Mouse (Mus musculus) hindbrain, embryonic 11.5 days (tissue): Measurements from ENCODE around the gene Ankrd44. TPM values are rescaled to one million over a fixed set of nuclear protein-coding genes. Genes with fewer than 3 reads are reported as not detected.

Source experiments
- ATAC-seq: fragments of 200-750 bp; cut with Nextera tagmentation; 2 replicates; pipeline ENCODE4 v1.8.0; 2017; ENCODE audit warnings: mild to moderate bottlenecking, moderate TSS enrichment, moderate library complexity; ENCODE audit not compliant: low FRiP score
- DNase-seq: peaks from one replicate; pipeline ENCODE4 v3.0.0-alpha.2; 2015; ENCODE audit warnings: low spot score
- H3K27ac ChIP-seq: fragments of 300-500 bp; sonication (generic); 2 replicates; pipeline ENCODE4 v1.5.1; 2014; ENCODE audit warnings: mild to moderate bottlenecking, low read depth, low read length
- H3K27me3 ChIP-seq: fragments of 300-500 bp; sonication (generic); 2 replicates; pipeline ENCODE4 v1.6.1; 2014; ENCODE audit warnings: mild to moderate bottlenecking, low read length, moderate library complexity, mixed read lengths; ENCODE audit not compliant: control insufficient read depth, insufficient read depth
- H3K36me3 ChIP-seq: fragments of 300-500 bp; sonication (generic); 2 replicates; pipeline ENCODE4 v1.6.1; 2014; ENCODE audit warnings: mild to moderate bottlenecking, low read length, moderate library complexity, mixed read lengths; ENCODE audit not compliant: control insufficient read depth, insufficient read depth
- H3K4me1 ChIP-seq: fragments of 300-500 bp; sonication (generic); replicated peaks from 2 replicates; pipeline ENCODE4 v1.6.1; 2014; ENCODE audit warnings: low read length, mixed read lengths; ENCODE audit not compliant: control insufficient read depth, insufficient read depth
- H3K4me2 ChIP-seq: fragments of 300-500 bp; sonication (generic); replicated peaks from 2 replicates; pipeline ENCODE4 v1.6.1; 2014; ENCODE audit warnings: mild to moderate bottlenecking, low read depth, low read length
- H3K4me3 ChIP-seq: fragments of 300-500 bp; sonication (generic); 2 replicates; pipeline ENCODE4 v1.5.1; 2014; ENCODE audit warnings: low read depth, low read length
- H3K9ac ChIP-seq: fragments of 300-500 bp; sonication (generic); 2 replicates; pipeline ENCODE4 v1.6.1; 2014; ENCODE audit warnings: low read depth, low read length
- H3K9me3 ChIP-seq: fragments of 300-500 bp; sonication (generic); 2 replicates; pipeline ENCODE4 v1.6.1; 2016; ENCODE audit warnings: low read length; ENCODE audit not compliant: control insufficient read depth
- WGBS: fragments of 180-500 bp; shearing (Covaris S2); extraction: QIAGEN DNeasy Blood & Tissue Kit; methylation state at CpG from one replicate; pipeline ENCODE4 v1.1.7; 2014; 5-methylcytosine and 5-hydroxymethylcytosine counted together
- polyA plus RNA-seq: library from polyadenylated mRNA; unstranded; fragments of >200 nt; fragmentation: Nextera tagmentation; extraction: Ambion mirVana; gene quantifications from 2 replicates; pipeline ENCODE4 v1.2.1, GENCODE M21; 2014

The Ankrd44 gene
- polyA plus RNA-seq, 1 experiment from 2014 or later, result 19.4 TPM

- DNase-seq (no peak), ATAC-seq (no peak)
- H3K9ac ChIP-seq, result no peak overlapping the region
- H3K4me1 ChIP-seq, result no peaks in the 10 kb centered on the region
- no peaks in the 10 kb centered on the region for H3K27me3 ChIP-seq
- H3K4me3 ChIP-seq, result no peak overlapping the region
- 92% methylated on average over 2 of the region's 2 CpGs for WGBS
- no peaks in the 10 kb centered on the region for H3K36me3 ChIP-seq
- H3K4me2 ChIP-seq, result no peak overlapping the region
- H3K27ac ChIP-seq, result no peak overlapping the region
- H3K9me3 ChIP-seq, result no peaks in the 10 kb centered on the region
Measured at GRCm38 (mm10) chr1:54667991-54668390, 258.2 kb downstream of the Ankrd44 start.

GRCm38 (mm10) chr1:54665582-54666405, 260.4 kb downstream of the Ankrd44 start:
- no peaks in the 10 kb centered on the region for H3K36me3 ChIP-seq
- H3K27me3 ChIP-seq, result no peaks in the 10 kb centered on the region
- H3K4me1 ChIP-seq, result no peaks in the 10 kb centered on the region
- peak; percentile 63 for ATAC-seq
- H3K9me3 ChIP-seq, result no peaks in the 10 kb centered on the region
- no peak overlapping the region for H3K27ac ChIP-seq
- no peak overlapping the region for H3K4me3 ChIP-seq
- WGBS, result 64% methylated on average over 8 of the region's 8 CpGs
- H3K9ac ChIP-seq, result no peak overlapping the region
- H3K4me2 ChIP-seq, result no peak overlapping the region
- DNase-seq, result peak; percentile 70

GRCm38 (mm10) chr1:54665095-54665494, 261.1 kb downstream of the Ankrd44 start:
- WGBS, result 64% methylated on average over 4 of the region's 4 CpGs
- DNase-seq (no peak), ATAC-seq (peak; percentile 74; the same call in 1 of the 2 replicates)
- H3K4me1 ChIP-seq, result no peaks in the 10 kb centered on the region
- H3K27ac ChIP-seq, result no peak overlapping the region
- H3K36me3 ChIP-seq, result no peaks in the 10 kb centered on the region
- H3K27me3 ChIP-seq, result no peaks in the 10 kb centered on the region
- no peak overlapping the region for H3K4me3 ChIP-seq
- no peak overlapping the region for H3K9ac ChIP-seq
- H3K4me2 ChIP-seq, result no peak overlapping the region
- no peaks in the 10 kb centered on the region for H3K9me3 ChIP-seq

GRCm38 (mm10) chr1:54660674-54661073, 265.5 kb downstream of the Ankrd44 start:
- ATAC-seq (no peak), DNase-seq (no peak)
- Histone ChIP-seq H3K36me3 (no peaks in the 10 kb centered on the region), H3K27me3 (no peaks in the 10 kb centered on the region), H3K4me3 (no peak overlapping the region), H3K9me3 (no peaks in the 10 kb centered on the region), H3K4me2 (no peak overlapping the region), H3K27ac (no peak overlapping the region), H3K4me1 (no peaks in the 10 kb centered on the region), H3K9ac (no peak overlapping the region)
- 91% methylated on average over 6 of the region's 6 CpGs for WGBS

- no peak for DNase-seq
- 89% methylated on average over 4 of the region's 4 CpGs for WGBS
- ATAC-seq, result no peak
Measured at GRCm38 (mm10) chr1:54658558-54658957, 267.6 kb downstream of the Ankrd44 start.

GRCm38 (mm10) chr1:54648237-54648636, 277.9 kb downstream of the Ankrd44 start:
- Histone ChIP-seq H3K4me1 (no peaks in the 10 kb centered on the region), H3K27me3 (no peaks in the 10 kb centered on the region), H3K4me3 (no peak overlapping the region), H3K27ac (no peak overlapping the region), H3K4me2 (no peak overlapping the region), H3K36me3 (no peaks in the 10 kb centered on the region), H3K9me3 (no peaks in the 10 kb centered on the region), H3K9ac (no peak overlapping the region)
- ATAC-seq (no peak), DNase-seq (no peak)
- WGBS, result 91% methylated on average over 5 of the region's 5 CpGs

More at GRCm38 (mm10) chr1:54658558-54658957, 267.6 kb downstream of the Ankrd44 start:
- Histone ChIP-seq H3K27ac (no peak overlapping the region), H3K9ac (no peak overlapping the region), H3K36me3 (no peaks in the 10 kb centered on the region), H3K9me3 (no peaks in the 10 kb centered on the region), H3K4me1 (no peaks in the 10 kb centered on the region), H3K27me3 (no peaks in the 10 kb centered on the region), H3K4me2 (no peak overlapping the region), H3K4me3 (no peak overlapping the region)

- WGBS, result 86% methylated on average over 3 of the region's 3 CpGs
- H3K36me3 ChIP-seq, result no peaks in the 10 kb centered on the region
- H3K4me1 ChIP-seq, result no peaks in the 10 kb centered on the region
- H3K4me3 ChIP-seq, result no peak overlapping the region
- H3K27ac ChIP-seq, result no peak overlapping the region
- H3K9ac ChIP-seq, result no peak overlapping the region
- ATAC-seq (no peak), DNase-seq (no peak)
- no peaks in the 10 kb centered on the region for H3K27me3 ChIP-seq
- H3K9me3 ChIP-seq, result no peaks in the 10 kb centered on the region
- no peak overlapping the region for H3K4me2 ChIP-seq
Measured at GRCm38 (mm10) chr1:54647335-54647745, 278.8 kb downstream of the Ankrd44 start.

- peak; percentile 85; the same call in 1 of the 2 replicates for ATAC-seq
- H3K9ac ChIP-seq, result no peak overlapping the region
- WGBS, result 38% methylated on average over 5 of the region's 5 CpGs
- peak; percentile 42 for DNase-seq
- H3K4me3 ChIP-seq, result no peak overlapping the region
- peak overlapping the region; percentile 71; the same call in 1 of the 2 replicates for H3K27ac ChIP-seq
- H3K4me2 ChIP-seq, result no peak overlapping the region
- no peaks in the 10 kb centered on the region for H3K4me1 ChIP-seq
- no peaks in the 10 kb centered on the region for H3K36me3 ChIP-seq
- H3K9me3 ChIP-seq, result no peaks in the 10 kb centered on the region
- H3K27me3 ChIP-seq, result no peaks in the 10 kb centered on the region
Measured at GRCm38 (mm10) chr1:54640184-54640795, 285.9 kb downstream of the Ankrd44 start.
